In the genomic region with DNA sequence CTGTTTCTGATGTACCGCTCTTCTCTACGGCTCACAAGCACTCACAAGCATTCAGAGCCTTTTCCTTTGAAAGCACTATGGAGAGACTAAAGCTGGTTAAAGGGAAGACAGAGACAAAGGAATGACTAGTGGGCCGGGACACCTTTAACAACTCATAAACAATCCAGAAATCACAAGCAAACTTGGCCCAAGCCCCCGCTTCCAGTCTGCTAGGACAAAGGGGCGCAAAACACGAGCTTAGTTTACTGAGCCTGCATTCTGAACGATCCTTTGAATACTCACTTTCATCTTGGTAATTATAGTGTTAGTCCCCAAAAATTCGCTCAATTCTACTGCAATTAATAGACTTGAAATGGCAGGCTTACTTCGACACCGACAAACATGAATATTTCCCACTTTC, we compare ENCODE assay signal across 24 mouse cellular contexts.
DNase-seq lines count a peak whose midpoint lies in the region; ATAC-seq lines count a peak whose summit lies in the region.
"Had no signal": no experiment of that assay in that cellular context is flagged by ENCODE, and none has a peak within 500 bp of the region (broad histone marks: within the 10 kb centered on the region; RNA-seq: fewer than 3 reads in every experiment).

No protein-coding gene starts in this region.

- 76% methylated on average over 10 of the region's 10 CpGs for WGBS in forebrain, embryonic 10.5 days
- WGBS in forebrain, embryonic 15.5 days, result 27% methylated on average over 10 of the region's 10 CpGs
- 81% methylated on average over 10 of the region's 10 CpGs for WGBS in midbrain, embryonic 11.5 days
- 71% methylated on average over 10 of the region's 10 CpGs for WGBS in midbrain, embryonic 16.5 days
- WGBS in forebrain, embryonic 16.5 days, result 25% methylated on average over 10 of the region's 10 CpGs
- WGBS in hindbrain, embryonic 10.5 days, result 84% methylated on average over 10 of the region's 10 CpGs

- H3K4me3 ChIP-seq in forebrain, embryonic 10.5 days, result no peak overlapping the region
- no peak overlapping the region for H3K4me3 ChIP-seq in forebrain, embryonic 15.5 days
- no peak overlapping the region for H3K4me3 ChIP-seq in midbrain, embryonic 11.5 days (ENCODE audit: low read depth, low read length)
- H3K4me3 ChIP-seq in midbrain, embryonic 16.5 days (ENCODE audit: low read depth, low read length), result no peak overlapping the region
- no peak overlapping the region for H3K4me3 ChIP-seq in forebrain, embryonic 16.5 days (replicated peaks; ENCODE audit: low read length)
- no peak overlapping the region for H3K4me3 ChIP-seq in hindbrain, embryonic 10.5 days
- H3K4me3 ChIP-seq: embryonic facial prominence, embryonic 10.5 days; embryonic facial prominence, embryonic 13.5 days; erythroblast, embryonic 14.5 days; gastrocnemius, adult 2 months; hindbrain, embryonic 13.5 days; intestine, embryonic 15.5 days had no signal

- no peaks in the 10 kb centered on the region for H3K27me3 ChIP-seq in forebrain, embryonic 10.5 days (ENCODE audit: poor library complexity, severe bottlenecking)
- H3K27me3 ChIP-seq in forebrain, embryonic 15.5 days, result no peaks in the 10 kb centered on the region
- no peaks in the 10 kb centered on the region for H3K27me3 ChIP-seq in midbrain, embryonic 11.5 days (ENCODE audit: control insufficient read depth, insufficient read depth, low read length)
- H3K27me3 ChIP-seq in midbrain, embryonic 16.5 days (ENCODE audit: control insufficient read depth, insufficient read depth, low read depth, low read length), result no peaks in the 10 kb centered on the region
- no peaks in the 10 kb centered on the region for H3K27me3 ChIP-seq in forebrain, embryonic 16.5 days (replicated peaks; ENCODE audit: control insufficient read depth, insufficient read depth, low read length)
- no peaks in the 10 kb centered on the region for H3K27me3 ChIP-seq in hindbrain, embryonic 10.5 days (ENCODE audit: insufficient read depth, poor library complexity, severe bottlenecking)
- H3K27me3 ChIP-seq: embryonic facial prominence, embryonic 13.5 days; hindbrain, embryonic 13.5 days; intestine, embryonic 15.5 days had no signal

- H3K36me3 ChIP-seq in forebrain, embryonic 10.5 days (replicated peaks), result peaks cover 29% of the 10 kb centered on the region
- no peaks in the 10 kb centered on the region for H3K36me3 ChIP-seq in forebrain, embryonic 15.5 days
- no peaks in the 10 kb centered on the region for H3K36me3 ChIP-seq in midbrain, embryonic 11.5 days (ENCODE audit: control insufficient read depth, insufficient read depth, low read length)
- H3K36me3 ChIP-seq in midbrain, embryonic 16.5 days (ENCODE audit: control insufficient read depth, insufficient read depth, low read length), result no peaks in the 10 kb centered on the region
- H3K36me3 ChIP-seq in forebrain, embryonic 16.5 days (ENCODE audit: control insufficient read depth, insufficient read depth), result no peaks in the 10 kb centered on the region
- H3K36me3 ChIP-seq in hindbrain, embryonic 10.5 days, result peaks cover 29% of the 10 kb centered on the region
- H3K36me3 ChIP-seq: embryonic facial prominence, embryonic 10.5 days; embryonic facial prominence, embryonic 13.5 days; hindbrain, embryonic 13.5 days; intestine, embryonic 15.5 days had no signal

- no peak overlapping the region for H3K9ac ChIP-seq in forebrain, embryonic 15.5 days (replicated peaks)
- no peak overlapping the region for H3K9ac ChIP-seq in midbrain, embryonic 11.5 days (ENCODE audit: low read length)
- H3K9ac ChIP-seq in midbrain, embryonic 16.5 days (ENCODE audit: low read depth, low read length), result no peak overlapping the region
- no peak overlapping the region for H3K9ac ChIP-seq in forebrain, embryonic 16.5 days (replicated peaks; ENCODE audit: low read depth, low read length)
- H3K9ac ChIP-seq: embryonic facial prominence, embryonic 13.5 days; hindbrain, embryonic 13.5 days; intestine, embryonic 15.5 days had no signal

- no peaks in the 10 kb centered on the region for H3K9me3 ChIP-seq in forebrain, embryonic 10.5 days
- H3K9me3 ChIP-seq in forebrain, embryonic 15.5 days, result no peaks in the 10 kb centered on the region
- H3K9me3 ChIP-seq in midbrain, embryonic 11.5 days (ENCODE audit: control insufficient read depth, low read length), result no peaks in the 10 kb centered on the region
- no peaks in the 10 kb centered on the region for H3K9me3 ChIP-seq in midbrain, embryonic 16.5 days (replicated peaks; ENCODE audit: control insufficient read depth, low read length, poor library complexity, severe bottlenecking)
- H3K9me3 ChIP-seq in forebrain, embryonic 16.5 days (ENCODE audit: control insufficient read depth, low read length), result no peaks in the 10 kb centered on the region
- H3K9me3 ChIP-seq in hindbrain, embryonic 10.5 days, result no peaks in the 10 kb centered on the region
- H3K9me3 ChIP-seq: embryonic facial prominence, embryonic 10.5 days; embryonic facial prominence, embryonic 13.5 days; hindbrain, embryonic 13.5 days; intestine, embryonic 15.5 days had no signal

- peaks cover 36% of the 10 kb centered on the region for H3K4me1 ChIP-seq in forebrain, embryonic 10.5 days
- peaks cover 17% of the 10 kb centered on the region; the same call in 1 of the 2 replicates for H3K4me1 ChIP-seq in forebrain, embryonic 15.5 days
- H3K4me1 ChIP-seq in midbrain, embryonic 11.5 days (ENCODE audit: control insufficient read depth, insufficient read depth, low read length), result no peaks in the 10 kb centered on the region
- H3K4me1 ChIP-seq in midbrain, embryonic 16.5 days (ENCODE audit: control insufficient read depth, insufficient read depth, low read length), result 0 out of 2 replicates have a peak, but pooled peaks cover 4% of the 10 kb centered on the region
- H3K4me1 ChIP-seq in forebrain, embryonic 16.5 days (replicated peaks; ENCODE audit: control insufficient read depth, insufficient read depth, low read length), result peaks cover 2% of the 10 kb centered on the region; the same call in 1 of the 2 replicates
- peaks cover 25% of the 10 kb centered on the region for H3K4me1 ChIP-seq in hindbrain, embryonic 10.5 days (replicated peaks)
- H3K4me1 ChIP-seq: intestine, embryonic 15.5 days had no signal

- no peak for ATAC-seq in forebrain, embryonic 15.5 days (replicated peaks)
- no peak for ATAC-seq in midbrain, embryonic 11.5 days (ENCODE audit: low FRiP score)
- no peak for ATAC-seq in midbrain, embryonic 16.5 days
- ATAC-seq in forebrain, embryonic 16.5 days, result peak; percentile 51
- ATAC-seq: hindbrain, embryonic 16.5 days; intestine, embryonic 15.5 days had no signal

- no peak for DNase-seq in forebrain, embryonic 10.5 days (ENCODE audit: extremely low spot score, low spot score)
- peak; percentile 73 for DNase-seq in midbrain, embryonic 11.5 days (ENCODE audit: low spot score, missing footprints)
- no peak for DNase-seq in hindbrain, embryonic 10.5 days (ENCODE audit: low spot score)
- DNase-seq: adrenal gland, postnatal 10 days; adrenal gland, postnatal 36 days; cerebellum, adult 11 months; cerebellum, adult 2 months; cerebellum, adult 9-11 months; cerebellum, postnatal 36 days; embryo, embryonic 11 days; gastrocnemius, adult 2 months; gastrocnemius, postnatal 14 days; heart, adult 11 months; kidney, adult 11 months had no signal

- no peak overlapping the region for H3K4me2 ChIP-seq in forebrain, embryonic 15.5 days (replicated peaks)
- no peak overlapping the region for H3K4me2 ChIP-seq in midbrain, embryonic 11.5 days
- no peak overlapping the region for H3K4me2 ChIP-seq in midbrain, embryonic 16.5 days (ENCODE audit: low read length)
- H3K4me2 ChIP-seq in forebrain, embryonic 16.5 days (ENCODE audit: low read length), result no peak overlapping the region
- H3K4me2 ChIP-seq: embryonic facial prominence, embryonic 13.5 days; heart, embryonic 11.5 days; hindbrain, embryonic 13.5 days; intestine, embryonic 15.5 days had no signal

- H3K27ac ChIP-seq in forebrain, embryonic 10.5 days, result 0 out of 2 replicates have a peak overlapping the region, but pooled peaks have one; percentile 25
- H3K27ac ChIP-seq in forebrain, embryonic 15.5 days (replicated peaks), result no peak overlapping the region
- H3K27ac ChIP-seq in midbrain, embryonic 11.5 days (ENCODE audit: low read depth, low read length), result no peak overlapping the region
- H3K27ac ChIP-seq in midbrain, embryonic 16.5 days (ENCODE audit: low read length), result no peak overlapping the region
- no peak overlapping the region for H3K27ac ChIP-seq in forebrain, embryonic 16.5 days (ENCODE audit: low read length)
- no peak overlapping the region for H3K27ac ChIP-seq in hindbrain, embryonic 10.5 days
- H3K27ac ChIP-seq: embryonic facial prominence, embryonic 10.5 days; embryonic facial prominence, embryonic 13.5 days; gastrocnemius, adult 2 months; hindbrain, embryonic 13.5 days; intestine, embryonic 15.5 days had no signal
